In the genomic region with DNA sequence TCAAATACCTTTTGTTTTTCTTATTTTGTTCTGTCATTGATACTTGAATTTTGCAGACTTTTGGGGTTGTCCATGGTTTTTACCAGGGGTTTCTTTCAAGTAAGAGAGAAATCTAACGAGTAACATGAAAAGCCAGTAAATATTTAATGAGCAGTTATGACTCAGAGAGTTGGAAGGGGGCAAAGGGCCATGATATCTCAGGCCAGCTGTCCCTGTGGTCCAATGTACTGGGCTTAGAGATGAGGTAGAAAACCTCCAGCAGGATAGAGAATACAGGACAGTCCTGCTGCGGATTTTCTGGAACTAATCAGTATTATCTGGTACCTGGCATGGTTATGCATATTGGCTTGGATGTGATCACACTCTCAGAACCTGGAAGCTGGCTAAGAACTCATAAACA, we compare ENCODE assay signal across 19 mouse cellular contexts.
A peak's percentile ranks its signal among the peaks of the same experiment; 100 is the strongest.
DNase-seq lines count a peak whose midpoint lies in the region; ATAC-seq lines count a peak whose summit lies in the region.
"Had no signal": no experiment of that assay in that cellular context is flagged by ENCODE, and none has a peak within 500 bp of the region (broad histone marks: within the 10 kb centered on the region; RNA-seq: fewer than 3 reads in every experiment).

No protein-coding gene starts in this region.

- intact Hi-C loops in gastrocnemius, postnatal 14 days (cut with DNase I; ENCODE audit: low total_unique reads), result no loop called here

- H3K4me3 ChIP-seq in intestine, embryonic 15.5 days (replicated peaks), result no peak overlapping the region
- H3K4me3 ChIP-seq in intestine, embryonic 16.5 days (ENCODE audit: low read length), result no peak overlapping the region
- no peak overlapping the region for H3K4me3 ChIP-seq in forebrain, embryonic 14.5 days (ENCODE audit: low read depth, low read length)
- H3K4me3 ChIP-seq: forebrain, embryonic 10.5 days; forebrain, embryonic 13.5 days; hindbrain, embryonic 12.5 days; hindbrain, embryonic 15.5 days had no signal

- H3K9me3 ChIP-seq in intestine, embryonic 15.5 days, result no peaks in the 10 kb centered on the region
- H3K9me3 ChIP-seq in intestine, embryonic 16.5 days (ENCODE audit: control insufficient read depth, low read length), result no peaks in the 10 kb centered on the region
- H3K9me3 ChIP-seq in forebrain, embryonic 14.5 days (replicated peaks; ENCODE audit: control insufficient read depth, low read length), result no peaks in the 10 kb centered on the region
- H3K9me3 ChIP-seq: forebrain, embryonic 10.5 days; forebrain, embryonic 13.5 days; hindbrain, embryonic 12.5 days; hindbrain, embryonic 15.5 days had no signal

- peak; percentile 21 for DNase-seq in gastrocnemius, adult 18-20 months (ENCODE audit: low spot score)
- no peak for DNase-seq in gastrocnemius, postnatal 14 days
- peak; percentile 17 to 20 for DNase-seq in kidney, postnatal 36 days
- DNase-seq in kidney, adult 18-20 months, result no peak
- DNase-seq in skeletal muscle tissue, adult 2 months (ENCODE audit: low read depth, low spot score), result peak; percentile 65
- no peak for DNase-seq in forebrain, embryonic 14.5 days (ENCODE audit: low spot score)
- DNase-seq: adrenal gland, postnatal 10 days; adrenal gland, postnatal 36 days; cerebellum, adult 18-20 months; cerebellum, adult 9-10 months; cerebellum, postnatal 14 days; forebrain, postnatal 0 days had no signal

- WGBS in intestine, embryonic 15.5 days, result 47% methylated on average over 2 of the region's 2 CpGs
- 53% methylated on average over 2 of the region's 2 CpGs for WGBS in intestine, embryonic 16.5 days
- WGBS in forebrain, embryonic 14.5 days, result 83% methylated on average over 2 of the region's 2 CpGs

- ATAC-seq in intestine, embryonic 15.5 days, result 0 out of 2 replicates have a peak, but pooled peaks have one; percentile 43
- no peak for ATAC-seq in intestine, embryonic 16.5 days
- ATAC-seq in forebrain, embryonic 14.5 days, result no peak
- ATAC-seq: forebrain, embryonic 13.5 days; forebrain, postnatal 0 days had no signal

- H3K36me3 ChIP-seq in intestine, embryonic 15.5 days, result no peaks in the 10 kb centered on the region
- H3K36me3 ChIP-seq in intestine, embryonic 16.5 days (ENCODE audit: control insufficient read depth, insufficient read depth, low read length), result no peaks in the 10 kb centered on the region
- no peaks in the 10 kb centered on the region for H3K36me3 ChIP-seq in forebrain, embryonic 14.5 days (ENCODE audit: control insufficient read depth, insufficient read depth, low read length)
- H3K36me3 ChIP-seq: forebrain, embryonic 10.5 days; hindbrain, embryonic 12.5 days; hindbrain, embryonic 15.5 days had no signal

- no peak overlapping the region for H3K27ac ChIP-seq in intestine, embryonic 15.5 days
- no peak overlapping the region for H3K27ac ChIP-seq in intestine, embryonic 16.5 days (ENCODE audit: low read length)
- H3K27ac ChIP-seq in forebrain, embryonic 14.5 days (ENCODE audit: low read depth, low read length), result no peak overlapping the region
- H3K27ac ChIP-seq: forebrain, embryonic 10.5 days; forebrain, embryonic 13.5 days; hindbrain, embryonic 12.5 days; hindbrain, embryonic 15.5 days had no signal

- H3K4me1 ChIP-seq in intestine, embryonic 15.5 days (replicated peaks), result no peaks in the 10 kb centered on the region
- H3K4me1 ChIP-seq in intestine, embryonic 16.5 days (ENCODE audit: control insufficient read depth, insufficient read depth, low read length), result peaks cover 4% of the 10 kb centered on the region; the same call in 1 of the 2 replicates
- no peaks in the 10 kb centered on the region for H3K4me1 ChIP-seq in forebrain, embryonic 14.5 days (ENCODE audit: control insufficient read depth, insufficient read depth, low read length)
- H3K4me1 ChIP-seq: forebrain, embryonic 13.5 days had no signal

- no peaks in the 10 kb centered on the region for H3K27me3 ChIP-seq in intestine, embryonic 15.5 days (replicated peaks)
- H3K27me3 ChIP-seq in intestine, embryonic 16.5 days (replicated peaks; ENCODE audit: control insufficient read depth, insufficient read depth, low read length), result no peaks in the 10 kb centered on the region
- H3K27me3 ChIP-seq in forebrain, embryonic 14.5 days (replicated peaks; ENCODE audit: control insufficient read depth, insufficient read depth, low read length), result no peaks in the 10 kb centered on the region
- H3K27me3 ChIP-seq: forebrain, embryonic 13.5 days; hindbrain, embryonic 12.5 days; hindbrain, embryonic 15.5 days had no signal

- H3K9ac ChIP-seq in intestine, embryonic 15.5 days, result no peak overlapping the region
- H3K9ac ChIP-seq in intestine, embryonic 16.5 days (ENCODE audit: low read depth, low read length), result no peak overlapping the region
- H3K9ac ChIP-seq in forebrain, embryonic 14.5 days (ENCODE audit: low read length), result no peak overlapping the region
- H3K9ac ChIP-seq: forebrain, embryonic 13.5 days; forebrain, postnatal 0 days; hindbrain, embryonic 12.5 days; hindbrain, embryonic 15.5 days had no signal

- no peak overlapping the region for H3K4me2 ChIP-seq in intestine, embryonic 15.5 days (replicated peaks)
- H3K4me2 ChIP-seq in intestine, embryonic 16.5 days (ENCODE audit: low read depth, low read length), result no peak overlapping the region
- H3K4me2 ChIP-seq in forebrain, embryonic 14.5 days (ENCODE audit: low read length), result no peak overlapping the region
- H3K4me2 ChIP-seq: forebrain, embryonic 13.5 days; heart, embryonic 11.5 days; hindbrain, embryonic 12.5 days; hindbrain, embryonic 15.5 days had no signal

Comparison
In these comparisons a context has a peak if more than half of its experiments do, and no peak if none do; other contexts are left out.
1. DNase-seq: peak in gastrocnemius, adult 18-20 months (single experiment), kidney, postnatal 36 days (2 of 2) and skeletal muscle tissue, adult 2 months (single experiment); none in gastrocnemius, postnatal 14 days (single experiment), kidney, adult 18-20 months (single experiment) and forebrain, embryonic 14.5 days (single experiment).